Mouse (Mus musculus): ENCODE data around the gene Fitm2.

- TF ChIP-seq TAL1 (IDR thresholded peaks at IDR 0.05; ENCODE audit: low read length) (no peak), GATA1 (IDR thresholded peaks at IDR 0.05; ENCODE audit: low read length) (no peak)
Measured at GRCm38 (mm10) chr2:163462801-163463200, 9.6 kb downstream of the Fitm2 start.

Measured in erythroblast, embryonic 14.5 days (primary cell).